Mouse (Mus musculus) cortical plate, adult 2 months (tissue): ENCODE results near the gene Brwd1. TPM values are rescaled to one million over a fixed set of nuclear protein-coding genes. Genes with fewer than 3 reads are reported as not detected.
A peak's percentile ranks its signal among the peaks of the same experiment; 100 is the strongest.
"Not testable (repeated sequence)": the region's sequence is repeated elsewhere in the genome, so short reads cannot be mapped to it uniquely, and the experiment has no call there.

ENCODE experiments used
- H3K27ac ChIP-seq: fragments of 200-500 bp; 2 replicates; pipeline ENCODE4 v1.5.1; 2012; ENCODE audit warnings: low read length, control low read depth, inconsistent platforms; ENCODE audit not compliant: insufficient read depth
- H3K4me1 ChIP-seq: fragments of 200-500 bp; 2 replicates; pipeline ENCODE4 v1.6.1; 2011; ENCODE audit warnings: low read length; ENCODE audit not compliant: control insufficient read depth, insufficient read depth
- H3K4me3 ChIP-seq: fragments of 200-500 bp; 2 replicates; pipeline ENCODE4 v1.5.1; 2011; ENCODE audit warnings: mild to moderate bottlenecking, low read length, control low read depth; ENCODE audit not compliant: insufficient read depth
- CTCF ChIP-seq: fragments of 200-500 bp; IDR thresholded peaks from 2 replicates; pipeline ENCODE4 v1.5.1; 2011; ENCODE audit warnings: mild to moderate bottlenecking, control low read depth, low read length; ENCODE audit not compliant: insufficient read depth; ENCODE audit errors: extremely low read depth
- POLR2A ChIP-seq: fragments of 200-500 bp; IDR thresholded peaks from 2 replicates; pipeline ENCODE4 v1.6.1; 2011; ENCODE audit warnings: mild to moderate bottlenecking, low read length, control low read depth; ENCODE audit not compliant: insufficient read depth; ENCODE audit errors: extremely low read depth
- polyA plus RNA-seq: library from polyadenylated mRNA; depleted of rRNA; stranded (reverse); fragments of >200 nt; gene quantifications from 2 replicates; pipeline ENCODE4 v1.2.3, GENCODE M21; 2012

Gene Brwd1
- polyA plus RNA-seq, 1 experiment = 95.0 TPM

DNA sequence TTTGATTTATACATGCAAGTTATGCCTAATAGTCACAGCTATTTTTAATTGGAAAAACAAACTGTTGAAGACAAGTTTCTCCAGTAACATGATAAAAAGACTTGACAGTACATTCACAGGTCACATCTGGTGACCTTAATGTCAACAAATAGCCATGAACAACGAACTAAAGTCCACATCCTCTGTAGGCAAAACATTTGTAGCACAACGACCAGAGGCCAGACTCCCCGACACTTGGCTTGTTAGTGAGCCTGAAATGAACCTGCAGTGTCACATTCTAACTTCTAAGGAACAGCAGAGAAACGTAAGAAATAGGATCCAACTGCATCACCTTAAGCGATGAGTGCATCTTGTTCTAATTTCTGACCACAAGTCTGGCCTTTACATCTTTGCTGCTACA lies 89.7 kb downstream of the Brwd1 start:
- H3K27ac ChIP-seq = no peak overlapping the region
- TF ChIP-seq CTCF (no peak), POLR2A (no peak)

DNA sequence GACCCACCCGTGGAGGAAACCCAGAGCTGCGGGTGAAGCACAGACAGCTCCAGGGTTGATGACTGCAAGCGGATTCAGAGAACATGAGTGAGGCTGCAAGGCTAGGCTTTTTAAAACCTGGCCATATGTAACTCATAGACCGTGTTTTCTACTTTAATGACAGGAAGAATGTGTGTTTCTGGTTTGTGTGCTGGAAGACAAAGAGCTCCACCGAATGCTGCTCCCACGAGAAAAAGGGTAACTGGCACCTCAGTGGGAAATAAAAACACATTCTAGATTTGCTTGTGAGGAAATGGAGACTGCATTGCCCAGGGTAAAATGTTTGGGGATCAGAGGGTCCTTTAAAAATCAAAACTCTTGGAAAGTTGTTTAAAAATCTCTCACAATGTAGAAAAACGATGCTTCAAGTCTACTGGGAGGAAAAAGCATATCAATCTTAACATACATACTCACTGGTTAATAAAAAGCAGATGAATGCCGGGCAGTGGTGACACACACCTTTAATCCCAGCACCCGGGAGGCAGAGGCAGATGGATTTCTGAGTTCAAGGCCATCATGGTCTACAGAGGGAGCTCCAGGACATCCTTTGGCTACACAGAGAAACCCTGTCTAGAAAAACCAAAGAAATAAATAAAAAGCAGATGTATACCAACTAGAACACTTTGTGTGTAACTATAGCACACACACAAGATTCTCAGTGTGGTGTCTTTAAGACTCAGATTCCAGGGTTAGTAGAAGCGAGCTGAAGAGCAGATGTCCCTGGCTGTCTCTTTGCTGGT lies 91.0 kb downstream of the Brwd1 start:
- peak overlapping the region; percentile 62; the same call in 1 of the 2 replicates for H3K27ac ChIP-seq
- H3K4me1 ChIP-seq = peaks cover 6% of the 10 kb centered on the region; the same call in 1 of the 2 replicates
- H3K4me3 ChIP-seq = peak overlapping the region; percentile 85
- TF ChIP-seq CTCF (no peak), POLR2A (no peak)

More for the DNA sequence above, 89.7 kb downstream of the Brwd1 start:
- peaks cover 6% of the 10 kb centered on the region; the same call in 1 of the 2 replicates for H3K4me1 ChIP-seq
- no peak overlapping the region for H3K4me3 ChIP-seq

DNA sequence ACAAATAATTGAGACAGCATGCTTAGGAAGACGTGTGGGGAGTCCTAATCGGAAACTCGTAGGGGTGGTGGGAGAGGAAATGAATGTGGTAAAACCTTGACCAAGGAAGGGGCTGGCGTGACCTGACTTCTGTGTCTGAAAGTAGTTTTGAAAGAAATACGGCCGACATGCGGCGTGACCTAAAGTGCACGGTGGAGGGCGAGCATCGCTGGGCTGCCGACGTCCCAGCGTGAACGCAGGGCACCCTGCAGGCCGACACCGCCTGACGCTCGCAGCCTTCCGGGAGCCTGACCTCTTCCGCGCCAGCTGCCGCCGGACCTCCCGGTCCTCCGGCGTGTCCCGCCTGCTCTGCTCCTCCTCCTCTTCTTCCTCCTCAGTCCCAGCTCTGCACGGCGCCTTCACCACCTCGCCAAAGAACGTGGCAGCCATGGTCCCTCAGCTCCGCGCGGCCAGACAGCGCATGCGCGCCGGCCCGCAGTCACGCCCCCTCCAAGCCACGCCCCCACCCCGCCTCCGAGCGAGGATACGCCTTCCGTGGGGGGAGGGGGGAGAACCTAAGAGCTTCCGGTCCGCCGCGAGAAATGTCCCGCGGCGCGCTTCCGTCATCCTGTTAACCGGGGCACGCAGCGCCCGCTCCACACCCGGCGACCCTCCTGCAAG lies 91.7 kb downstream of the Brwd1 start, which contains the start of gene Psmg1:
Gene Psmg1, minus strand, starts transcription at position 499 of the 660 bp plus-strand sequence.
- H3K4me3 ChIP-seq = peak within 1 kb of the TSS; percentile 85
- TF ChIP-seq CTCF (no peak), POLR2A (peak; percentile 95)
- H3K27ac ChIP-seq = peak within 1 kb of the TSS; percentile 75
- peaks cover 6% of the 10 kb centered on the region; the same call in 1 of the 2 replicates for H3K4me1 ChIP-seq

DNA sequence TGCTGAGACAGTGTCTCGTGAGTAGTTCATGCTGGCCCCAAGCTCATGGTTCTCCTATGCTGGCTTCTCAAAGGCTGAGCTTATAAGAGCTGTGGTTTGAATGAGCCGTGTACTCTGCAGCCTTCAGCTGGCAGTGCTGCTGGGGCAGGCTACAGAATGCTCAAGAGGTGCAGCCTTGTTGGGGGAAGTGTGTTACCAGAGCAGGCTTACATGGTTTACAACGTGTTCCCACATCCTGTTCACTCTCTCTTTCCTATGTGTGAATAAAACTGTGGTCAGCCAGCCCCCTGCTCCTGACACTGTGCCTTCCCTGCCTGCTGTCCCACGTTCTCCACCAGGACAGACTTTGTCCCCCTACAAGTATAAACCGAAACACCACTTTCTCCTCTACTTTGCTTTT lies 97.4 kb downstream of the Brwd1 start:
- Histone ChIP-seq H3K4me1 (peaks cover under 1% of the 10 kb centered on the region; the same call in 1 of the 2 replicates), H3K27ac (no peak overlapping the region), H3K4me3 (no peak overlapping the region)
- TF ChIP-seq POLR2A (no peak), CTCF (no peak)

DNA sequence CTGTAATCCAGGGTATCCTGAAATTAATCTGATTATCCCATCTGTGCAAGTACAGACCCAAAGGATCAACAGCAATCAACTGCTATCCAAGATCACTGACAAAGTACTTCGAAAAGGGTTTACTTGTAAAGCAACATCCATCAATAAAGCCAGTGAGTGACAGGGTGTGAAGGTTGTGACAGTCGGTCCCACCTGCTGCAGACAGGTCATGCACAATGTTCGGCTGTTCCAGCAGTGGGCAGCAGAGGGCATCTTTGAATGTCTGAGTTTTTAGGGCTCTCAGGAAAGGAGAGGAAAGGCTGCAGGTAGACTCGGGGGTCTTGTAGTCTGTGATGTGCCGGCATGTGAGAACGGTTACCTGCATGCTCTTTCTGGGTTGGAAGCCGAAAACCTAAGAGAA lies 98.7 kb downstream of the Brwd1 start:
- no peak overlapping the region for H3K4me3 ChIP-seq
- peak; percentile 46; the same call in 1 of the 2 replicates for TF ChIP-seq CTCF
- TF ChIP-seq POLR2A = no peak
- H3K27ac ChIP-seq = no peak overlapping the region
- H3K4me1 ChIP-seq = no peaks in the 10 kb centered on the region

DNA sequence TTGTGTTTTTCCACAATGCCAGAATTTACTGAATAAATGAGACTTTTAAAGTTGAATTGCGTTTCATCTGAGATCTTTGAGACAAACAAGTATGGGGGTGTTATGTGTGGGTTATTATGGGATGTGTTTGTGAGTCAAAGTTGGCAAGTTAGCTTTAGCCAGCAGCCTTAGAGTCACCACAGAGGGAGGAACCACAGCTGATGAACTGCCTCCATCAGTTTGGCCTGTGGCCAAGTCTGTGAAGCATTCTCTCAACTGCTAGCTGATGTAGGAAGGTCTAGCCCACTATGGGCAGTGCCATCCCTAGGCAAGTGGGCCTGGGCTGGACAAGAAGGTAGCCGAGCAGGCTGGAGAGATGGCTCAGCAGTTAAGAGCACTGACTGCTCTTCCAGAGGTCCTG lies 111.5 kb downstream of the Brwd1 start:
- H3K4me1 ChIP-seq = no peaks in the 10 kb centered on the region
- H3K27ac ChIP-seq = no peak overlapping the region
- H3K4me3 ChIP-seq = no peak overlapping the region
- no peak for TF ChIP-seq POLR2A
- no peak for TF ChIP-seq CTCF

DNA sequence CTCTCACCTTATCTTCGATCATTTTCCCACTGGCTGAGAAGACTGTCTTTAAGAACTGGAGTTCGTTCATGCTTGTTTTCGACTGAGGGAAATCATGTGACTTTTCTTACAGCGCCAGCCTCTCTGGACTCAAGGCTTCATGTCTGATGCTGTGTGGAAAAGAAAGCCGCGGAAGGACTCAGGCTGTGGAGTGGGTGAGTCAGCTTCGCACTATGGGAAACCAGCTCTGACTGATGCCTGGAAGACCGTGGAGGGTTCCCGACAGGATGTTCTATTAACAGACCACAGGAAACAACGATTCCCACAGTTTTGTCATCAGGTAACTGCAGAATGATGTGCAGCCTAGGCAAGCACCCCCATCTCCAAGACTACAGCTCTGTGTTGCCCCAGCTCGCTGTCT lies 114.9 kb downstream of the Brwd1 start:
- H3K4me3 ChIP-seq = no peak overlapping the region
- no peak overlapping the region for H3K27ac ChIP-seq
- TF ChIP-seq CTCF (no peak), POLR2A (no peak)
- no peaks in the 10 kb centered on the region for H3K4me1 ChIP-seq

DNA sequence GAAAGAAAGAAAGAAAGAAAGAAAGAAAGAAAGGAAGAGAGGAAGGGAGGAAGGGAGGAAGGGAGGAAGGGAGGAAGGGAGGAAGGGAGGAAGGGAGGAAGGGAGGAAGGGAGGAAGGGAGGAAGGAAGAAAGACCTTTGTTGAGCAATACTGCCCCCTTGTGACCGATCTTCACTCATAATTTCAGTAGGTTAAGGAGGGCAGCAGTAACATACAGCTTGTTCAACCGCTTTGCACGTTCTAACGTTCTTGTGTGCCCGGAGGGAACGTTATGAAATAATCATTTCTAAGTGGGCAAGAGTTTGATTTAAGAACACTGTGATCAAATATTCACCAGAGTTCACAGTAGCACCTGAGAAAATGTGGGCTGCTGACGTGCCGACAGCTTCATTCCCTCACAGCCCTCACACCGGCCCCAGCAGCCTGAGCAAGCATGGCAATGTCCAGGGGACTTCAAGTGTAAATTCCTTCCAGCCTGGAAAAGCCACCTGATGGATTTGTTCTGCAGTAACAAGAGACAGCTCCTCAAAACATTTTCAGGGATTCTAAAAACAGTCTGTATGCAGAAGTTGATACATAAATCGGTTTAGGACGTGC lies 117.8 kb downstream of the Brwd1 start:
- Histone ChIP-seq H3K4me1 (no peaks in the 10 kb centered on the region), H3K4me3 (no peak overlapping the region)
- TF ChIP-seq POLR2A = no peak
- TF ChIP-seq CTCF = peak; percentile 53

DNA sequence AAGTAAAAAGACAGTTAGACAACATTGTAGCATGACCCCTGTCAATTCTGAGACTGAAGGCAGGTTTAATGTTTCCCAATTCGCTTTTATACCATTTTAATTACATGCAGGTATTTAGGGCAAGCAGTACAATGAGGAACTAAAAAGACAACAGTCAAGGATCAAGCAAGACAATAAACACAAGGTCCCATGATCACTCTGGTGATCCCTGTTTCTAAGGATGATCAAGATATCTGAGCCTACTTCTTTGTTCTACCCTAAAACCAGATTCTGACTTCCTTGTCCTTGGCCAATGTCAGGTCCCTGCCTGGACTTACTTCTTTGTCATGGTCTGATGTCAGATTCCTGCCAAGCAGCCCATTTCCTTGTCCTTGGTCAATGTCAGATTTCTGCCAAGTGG lies 120.8 kb downstream of the Brwd1 start:
- not testable (repeated sequence) for H3K4me1 ChIP-seq, H3K27ac ChIP-seq

More for the DNA sequence above, 117.8 kb downstream of the Brwd1 start:
- H3K27ac ChIP-seq = no peak overlapping the region

DNA sequence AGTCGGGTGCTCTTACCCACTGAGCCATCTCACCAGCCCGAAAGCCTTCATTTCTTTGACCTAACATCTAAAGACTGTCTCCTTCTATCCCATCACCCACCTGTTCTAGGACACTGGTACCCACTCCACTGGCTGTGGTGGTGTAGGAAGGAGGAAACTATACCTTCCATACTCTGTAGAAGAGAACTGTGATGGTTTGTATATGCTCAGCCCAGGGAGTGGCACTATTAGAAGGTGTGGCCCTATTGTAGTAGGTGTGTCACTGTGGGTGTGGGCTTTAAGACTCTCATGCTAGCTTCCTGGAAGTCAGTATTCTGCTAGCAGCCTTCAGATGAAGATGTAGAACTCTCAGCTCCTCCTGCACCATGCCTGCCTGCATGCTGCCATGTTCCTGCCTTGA lies 121.6 kb downstream of the Brwd1 start:
- not testable (repeated sequence) for H3K27ac ChIP-seq, H3K4me3 ChIP-seq, H3K4me1 ChIP-seq

More for the DNA sequence above, 120.8 kb downstream of the Brwd1 start:
- H3K4me3 ChIP-seq = not testable (repeated sequence)
